Mouse (Mus musculus) natural killer cell, adult 2 months (primary cell): ENCODE measurements around the gene 1700067K01Rik.
A peak's percentile ranks its signal among the peaks of the same experiment; 100 is the strongest.

Experiments used
- DNase-seq, 2 experiments: peaks; one replicate each; pipeline ENCODE4 v3.0.0; 2022; ENCODE audit warnings: low spot score in 2 of 2

1700067K01Rik gene

GRCm38 (mm10) chr8:84001281-84002000 lies at the start of gene 1700067K01Rik:
1700067K01Rik (plus strand) TSS chr8:84001502.
- no peak for DNase-seq

GRCm38 (mm10) chr8:83954749-83955105 lies 46.6 kb upstream of the 1700067K01Rik start:
- no peak for DNase-seq

- peak; percentile 94 to 96 for DNase-seq
These were observed 46.0 kb upstream of the 1700067K01Rik start, which contains the start of the genes Gm10644 and Asf1b for GRCm38 (mm10) chr8:83955106-83955957. Gm10644 (minus strand) TSS chr8:83955205. Asf1b (plus strand) TSS chr8:83955507.

GRCm38 (mm10) chr8:83955958-83956218 lies 45.4 kb upstream of the 1700067K01Rik start:
- DNase-seq, result no peak

- DNase-seq, result peak in 1 of 2 experiments; percentile 28
These were observed 44.5 kb upstream of the 1700067K01Rik start for GRCm38 (mm10) chr8:83956789-83957188.

- no peak for DNase-seq
These were observed 37.1 kb upstream of the 1700067K01Rik start for GRCm38 (mm10) chr8:83964015-83964765.

- no peak for DNase-seq
These were observed 33.6 kb upstream of the 1700067K01Rik start for GRCm38 (mm10) chr8:83967701-83968100.

GRCm38 (mm10) chr8:83971121-83971520 lies 30.2 kb upstream of the 1700067K01Rik start:
- DNase-seq, result no peak

- no peak for DNase-seq
These were observed 29.6 kb upstream of the 1700067K01Rik start for GRCm38 (mm10) chr8:83971661-83972060.

- peak; percentile 97 to 98 for DNase-seq
These were observed 28.9 kb upstream of the 1700067K01Rik start, which contains the start of gene Prkaca for GRCm38 (mm10) chr8:83972150-83973120. Prkaca (plus strand) TSS chr8:83972993.

- peak in 1 of 2 experiments; percentile 13 for DNase-seq
These were observed 27.9 kb upstream of the 1700067K01Rik start for GRCm38 (mm10) chr8:83973161-83974031.

GRCm38 (mm10) chr8:83974521-83974920 lies 26.8 kb upstream of the 1700067K01Rik start:
- no peak for DNase-seq

- peak in 1 of 2 experiments; percentile 39 for DNase-seq
These were observed 25.1 kb upstream of the 1700067K01Rik start for GRCm38 (mm10) chr8:83976101-83976630.

- DNase-seq, result no peak
These were observed 24.4 kb upstream of the 1700067K01Rik start for GRCm38 (mm10) chr8:83976779-83977350.

GRCm38 (mm10) chr8:83977646-83978045 lies 23.7 kb upstream of the 1700067K01Rik start:
- DNase-seq, result no peak

GRCm38 (mm10) chr8:83978200-83978599 lies 23.1 kb upstream of the 1700067K01Rik start:
- DNase-seq, result no peak

- no peak for DNase-seq
These were observed 21.1 kb upstream of the 1700067K01Rik start for GRCm38 (mm10) chr8:83980250-83980649.

- no peak for DNase-seq
These were observed 20.5 kb upstream of the 1700067K01Rik start for GRCm38 (mm10) chr8:83980845-83981244.

- DNase-seq, result no peak
These were observed 19.8 kb upstream of the 1700067K01Rik start for GRCm38 (mm10) chr8:83981533-83981932.
